Mouse (Mus musculus): ENCODE data around the gene Zscan4f. TPM values are rescaled to one million over a fixed set of nuclear protein-coding genes. Genes with fewer than 3 reads are reported as not detected.
"Not testable (repeated sequence)": the region's sequence is repeated elsewhere in the genome, so short reads cannot be mapped to it uniquely, and the experiment has no call there.

The Zscan4f gene
- not detected for total RNA-seq (2021)
- long read RNA-seq, experiment 1: 0 reads
- long read RNA-seq, experiment 2: 0 reads

- not testable (repeated sequence) for DNase-seq
These were observed at the start of gene Zscan4f for GRCm38 (mm10) chr7:11397615-11398014. Gene Zscan4f (plus strand): TSS chr7:11397915.

- DNase-seq: not testable (repeated sequence)
These were observed 13.1 kb upstream of the Zscan4f start for GRCm38 (mm10) chr7:11384641-11385040.

Small RNAs within 50 kb of the gene (microRNA-seq; reads per million reads assigned to microRNA genes)
- 0 reads per million in 2 experiments for gene Gm23087

Other genes starting within 250 kb of the Zscan4f start
- gene Zscan4d, start 231.8 kb upstream of the Zscan4f start, total RNA-seq (2021): not detected
- not detected for gene Zscan4e, start 87.2 kb upstream of the Zscan4f start, total RNA-seq (2021)
- not detected for gene Zscan4-ps2, start 116.4 kb downstream of the Zscan4f start, total RNA-seq (2021)
- gene Zscan4-ps3, start 211.4 kb downstream of the Zscan4f start, total RNA-seq (2021): not detected

Data from gastrocnemius, postnatal 10 days (tissue).